Mouse (Mus musculus) erythroblast, embryonic 14.5 days (primary cell): ENCODE results near the gene Ankrd61.

Source experiments
- GATA1 ChIP-seq: IDR thresholded peaks from 2 replicates; pipeline ENCODE4 v1.6.1; 2012; ENCODE audit warnings: low read length, inconsistent platforms, mixed read lengths
- TAL1 ChIP-seq: IDR thresholded peaks from 3 replicates; pipeline ENCODE4 v1.6.1; 2012; ENCODE audit warnings: low read length, inconsistent platforms, mixed read lengths

- TF ChIP-seq GATA1 (no peak), TAL1 (no peak)
Observed at GRCm38 (mm10) chr5:143930656-143931055, 33.2 kb upstream of the Ankrd61 start.
